Mouse (Mus musculus): ENCODE data around the gene Plod3. TPM values are rescaled to one million over a fixed set of nuclear protein-coding genes. Genes with fewer than 3 reads are reported as not detected.

Gene Plod3
- polyA plus RNA-seq, 1 experiment from 2014 or later: 41.1 TPM

- Histone ChIP-seq H3K9me3 (no peaks in the 10 kb centered on the region), H3K27ac (0 out of 2 replicates have a peak overlapping the region, but pooled peaks have one; percentile 17), H3K4me1 (replicated peaks) (peaks cover 13% of the 10 kb centered on the region), H3K4me2 (replicated peaks) (peak overlapping the region; percentile 76), H3K27me3 (replicated peaks) (no peaks in the 10 kb centered on the region), H3K36me3 (peaks cover 29% of the 10 kb centered on the region), H3K9ac (peak overlapping the region; percentile 93), H3K4me3 (replicated peaks) (peak overlapping the region; percentile 91)
- ATAC-seq: no peak
- WGBS: 52% methylated on average over 7 of the region's 7 CpGs
Measured at GRCm38 (mm10) chr5:136988420-136988819, 1.6 kb downstream of the Plod3 start.

GRCm38 (mm10) chr5:136989801-136990200, 3.0 kb downstream of the Plod3 start:
- 95% methylated on average over 6 of the region's 6 CpGs for WGBS
- H3K36me3 ChIP-seq: peaks cover 34% of the 10 kb centered on the region

GRCm38 (mm10) chr5:136999449-136999848, 12.6 kb downstream of the Plod3 start:
- no peaks in the 10 kb centered on the region for H3K27me3 ChIP-seq (replicated peaks)
- 0 out of 2 replicates have a peak, but pooled peaks cover 6% of the 10 kb centered on the region for H3K36me3 ChIP-seq
- peak; percentile 34; the same call in 1 of the 2 replicates for ATAC-seq
- no peak overlapping the region for H3K4me2 ChIP-seq (replicated peaks)
- H3K4me3 ChIP-seq (replicated peaks): no peak overlapping the region
- 67% methylated on average over 5 of the region's 5 CpGs for WGBS
- H3K4me1 ChIP-seq (replicated peaks): no peaks in the 10 kb centered on the region
- H3K27ac ChIP-seq: no peak overlapping the region
- no peaks in the 10 kb centered on the region for H3K9me3 ChIP-seq
- no peak overlapping the region for H3K9ac ChIP-seq

More at GRCm38 (mm10) chr5:136989801-136990200, 3.0 kb downstream of the Plod3 start:
- no peak overlapping the region for H3K27ac ChIP-seq
- peaks cover 13% of the 10 kb centered on the region for H3K4me1 ChIP-seq (replicated peaks)
- no peak overlapping the region for H3K4me3 ChIP-seq (replicated peaks)
- H3K27me3 ChIP-seq (replicated peaks): no peaks in the 10 kb centered on the region
- no peak overlapping the region for H3K9ac ChIP-seq
- ATAC-seq: no peak
- no peak overlapping the region for H3K4me2 ChIP-seq (replicated peaks)
- H3K9me3 ChIP-seq: no peaks in the 10 kb centered on the region

GRCm38 (mm10) chr5:137000612-137001011, 13.8 kb downstream of the Plod3 start:
- Histone ChIP-seq H3K4me3 (replicated peaks) (no peak overlapping the region), H3K9ac (no peak overlapping the region), H3K27ac (no peak overlapping the region), H3K27me3 (replicated peaks) (no peaks in the 10 kb centered on the region), H3K4me2 (replicated peaks) (no peak overlapping the region), H3K4me1 (replicated peaks) (no peaks in the 10 kb centered on the region), H3K36me3 (no peaks in the 10 kb centered on the region), H3K9me3 (no peaks in the 10 kb centered on the region)
- 76% methylated on average over 2 of the region's 2 CpGs for WGBS
- 0 out of 2 replicates have a peak, but pooled peaks have one; percentile 26 for ATAC-seq

GRCm38 (mm10) chr5:137007276-137007675, 20.5 kb downstream of the Plod3 start:
- no peak for ATAC-seq
- Histone ChIP-seq H3K9ac (no peak overlapping the region), H3K27me3 (replicated peaks) (0 out of 2 replicates have a peak, but pooled peaks cover 2% of the 10 kb centered on the region), H3K9me3 (no peaks in the 10 kb centered on the region), H3K4me3 (replicated peaks) (no peak overlapping the region), H3K27ac (no peak overlapping the region), H3K36me3 (no peaks in the 10 kb centered on the region), H3K4me1 (replicated peaks) (no peaks in the 10 kb centered on the region), H3K4me2 (replicated peaks) (no peak overlapping the region)
- WGBS: 33% methylated on average over 8 of the region's 8 CpGs

- 28% methylated on average over 3 of the region's 3 CpGs for WGBS
- H3K9me3 ChIP-seq: no peaks in the 10 kb centered on the region
- no peaks in the 10 kb centered on the region for H3K4me1 ChIP-seq (replicated peaks)
- no peak overlapping the region for H3K4me2 ChIP-seq (replicated peaks)
- no peak overlapping the region for H3K4me3 ChIP-seq (replicated peaks)
- H3K27ac ChIP-seq: no peak overlapping the region
- no peak overlapping the region for H3K9ac ChIP-seq
- 0 out of 2 replicates have a peak, but pooled peaks cover 2% of the 10 kb centered on the region for H3K27me3 ChIP-seq (replicated peaks)
- ATAC-seq: no peak
- H3K36me3 ChIP-seq: no peaks in the 10 kb centered on the region
Measured at GRCm38 (mm10) chr5:137009988-137010387, 23.2 kb downstream of the Plod3 start.

GRCm38 (mm10) chr5:137012401-137012950, 25.7 kb downstream of the Plod3 start:
- Histone ChIP-seq H3K4me3 (replicated peaks) (no peak overlapping the region), H3K27ac (no peak overlapping the region), H3K9me3 (no peaks in the 10 kb centered on the region), H3K27me3 (replicated peaks) (0 out of 2 replicates have a peak, but pooled peaks cover 2% of the 10 kb centered on the region), H3K4me1 (replicated peaks) (no peaks in the 10 kb centered on the region), H3K9ac (no peak overlapping the region), H3K36me3 (no peaks in the 10 kb centered on the region), H3K4me2 (replicated peaks) (no peak overlapping the region)
- ATAC-seq: no peak
- 71% methylated on average over 15 of the region's 15 CpGs for WGBS

- no peak for ATAC-seq
- H3K27me3 ChIP-seq (replicated peaks): 0 out of 2 replicates have a peak, but pooled peaks cover 3% of the 10 kb centered on the region
Measured at GRCm38 (mm10) chr5:137015913-137016312, 29.1 kb downstream of the Plod3 start.

GRCm38 (mm10) chr5:137024318-137024717, 37.5 kb downstream of the Plod3 start:
- no peak overlapping the region for H3K9ac ChIP-seq
- no peak overlapping the region for H3K4me3 ChIP-seq (replicated peaks)
- H3K27me3 ChIP-seq (replicated peaks): peaks cover 56% of the 10 kb centered on the region
- 57% methylated on average over 3 of the region's 3 CpGs for WGBS
- H3K4me1 ChIP-seq (replicated peaks): peaks cover 3% of the 10 kb centered on the region; the same call in 1 of the 2 replicates
- ATAC-seq: no peak
- no peak overlapping the region for H3K4me2 ChIP-seq (replicated peaks)
- no peaks in the 10 kb centered on the region for H3K9me3 ChIP-seq
- H3K27ac ChIP-seq: no peak overlapping the region
- no peaks in the 10 kb centered on the region for H3K36me3 ChIP-seq

More at GRCm38 (mm10) chr5:137015913-137016312, 29.1 kb downstream of the Plod3 start:
- no peaks in the 10 kb centered on the region for H3K36me3 ChIP-seq
- H3K27ac ChIP-seq: no peak overlapping the region
- no peaks in the 10 kb centered on the region for H3K9me3 ChIP-seq
- WGBS: 85% methylated on average over 3 of the region's 3 CpGs
- H3K4me3 ChIP-seq (replicated peaks): no peak overlapping the region
- no peak overlapping the region for H3K4me2 ChIP-seq (replicated peaks)
- H3K4me1 ChIP-seq (replicated peaks): no peaks in the 10 kb centered on the region
- no peak overlapping the region for H3K9ac ChIP-seq

- peaks cover 61% of the 10 kb centered on the region for H3K27me3 ChIP-seq (replicated peaks)
- under 1% methylated on average over 23 of the region's 23 CpGs for WGBS
- ATAC-seq: peak; percentile 26; the same call in 1 of the 2 replicates
- H3K4me1 ChIP-seq (replicated peaks): peaks cover 8% of the 10 kb centered on the region; the same call in 1 of the 2 replicates
- H3K27ac ChIP-seq: no peak overlapping the region
- H3K4me3 ChIP-seq (replicated peaks): 0 out of 2 replicates have a peak overlapping the region, but pooled peaks have one; percentile 16
- no peaks in the 10 kb centered on the region for H3K36me3 ChIP-seq
- H3K9ac ChIP-seq: no peak overlapping the region
- 0 out of 2 replicates have a peak overlapping the region, but pooled peaks have one; percentile 15 for H3K4me2 ChIP-seq (replicated peaks)
- H3K9me3 ChIP-seq: no peaks in the 10 kb centered on the region
Measured at GRCm38 (mm10) chr5:137025132-137025531, 38.3 kb downstream of the Plod3 start.

GRCm38 (mm10) chr5:137026092-137026491, 39.3 kb downstream of the Plod3 start, which contains the start of gene Vgf:
Vgf (plus strand) TSS chr5:137026392.
- peaks cover 16% of the 10 kb centered on the region for H3K4me1 ChIP-seq (replicated peaks)
- H3K4me3 ChIP-seq (replicated peaks): 0 out of 2 replicates have a peak within 1 kb of the TSS, but pooled peaks have one; percentile 16
- no peak within 1 kb of the TSS for H3K27ac ChIP-seq
- no peak for ATAC-seq
- H3K4me2 ChIP-seq (replicated peaks): 0 out of 2 replicates have a peak within 1 kb of the TSS, but pooled peaks have one; percentile 15
- no peak within 1 kb of the TSS for H3K9ac ChIP-seq
- H3K27me3 ChIP-seq (replicated peaks): peaks cover 66% of the 10 kb centered on the region
- WGBS: 23% methylated on average over 4 of the region's 4 CpGs
- H3K9me3 ChIP-seq: no peaks in the 10 kb centered on the region
- no peaks in the 10 kb centered on the region for H3K36me3 ChIP-seq

- Histone ChIP-seq H3K36me3 (no peaks in the 10 kb centered on the region), H3K9ac (no peak overlapping the region), H3K4me3 (replicated peaks) (no peak overlapping the region), H3K4me1 (replicated peaks) (peaks cover 34% of the 10 kb centered on the region), H3K4me2 (replicated peaks) (peak overlapping the region; percentile 71; the same call in 1 of the 2 replicates), H3K9me3 (no peaks in the 10 kb centered on the region), H3K27me3 (replicated peaks) (peaks cover 79% of the 10 kb centered on the region), H3K27ac (no peak overlapping the region)
- ATAC-seq: no peak
- WGBS: 4% methylated on average over 26 of the region's 29 CpGs
Measured at GRCm38 (mm10) chr5:137028561-137029272, 41.9 kb downstream of the Plod3 start.
